Mouse (Mus musculus): ENCODE results near the gene Mtmr12. TPM values are rescaled to one million over a fixed set of nuclear protein-coding genes. Genes with fewer than 3 reads are reported as not detected.
A peak's percentile ranks its signal among the peaks of the same experiment; 100 is the strongest.

The Mtmr12 gene
- total RNA-seq, 4 experiments from 2014 or later: 42.9 to 47.1 (median 44.7) TPM

- no peak for DNase-seq (ENCODE audit: low spot score in 2 of 2)
Measured at GRCm38 (mm10) chr15:12320441-12321090, 115.7 kb downstream of the Mtmr12 start.

- DNase-seq (ENCODE audit: low spot score in 2 of 2): peak; percentile 90 to 94
Measured at GRCm38 (mm10) chr15:12321091-12321787, 116.4 kb downstream of the Mtmr12 start, which contains the start of gene Golph3. TSS of gene Golph3 (plus strand) at chr15:12321450.

GRCm38 (mm10) chr15:12321788-12322621 lies 117.2 kb downstream of the Mtmr12 start, which contains the start of gene 1810049J17Rik:
TSS of gene 1810049J17Rik (minus strand) at chr15:12321899.
- peak; percentile 23 to 24 for DNase-seq (ENCODE audit: low spot score in 2 of 2)

GRCm38 (mm10) chr15:12322676-12323402 lies 118.0 kb downstream of the Mtmr12 start:
- DNase-seq (ENCODE audit: low spot score in 2 of 2): no peak

Small RNA genes lying within 50 kb of the gene (microRNA-seq; reads per million reads assigned to microRNA genes)
- gene Mir1898: 0 reads per million in 2 experiments

Other genes starting within 250 kb of the Mtmr12 start
- gene Sub1, start 208.0 kb upstream of the Mtmr12 start, total RNA-seq (2022): 100 to 1,000 TPM; 276 to 318 (median 297) TPM
- gene Zfr, start 87.2 kb upstream of the Mtmr12 start, total RNA-seq (2022): 100 to 1,000 TPM; 287 to 318 (median 316) TPM
- 10 to 100 TPM; 79.2 to 88.1 (median 83.0) TPM for gene Golph3, start 116.4 kb downstream of the Mtmr12 start, total RNA-seq (2022)
- gene 1810049J17Rik, start 116.9 kb downstream of the Mtmr12 start, total RNA-seq (2022): 1 to 10 TPM in 3 of 4 experiments, not detected in 1; 1.2 to 1.7 (median 1.6) TPM